Mouse (Mus musculus): Measurements from ENCODE around the gene Gm6657.

DNA sequence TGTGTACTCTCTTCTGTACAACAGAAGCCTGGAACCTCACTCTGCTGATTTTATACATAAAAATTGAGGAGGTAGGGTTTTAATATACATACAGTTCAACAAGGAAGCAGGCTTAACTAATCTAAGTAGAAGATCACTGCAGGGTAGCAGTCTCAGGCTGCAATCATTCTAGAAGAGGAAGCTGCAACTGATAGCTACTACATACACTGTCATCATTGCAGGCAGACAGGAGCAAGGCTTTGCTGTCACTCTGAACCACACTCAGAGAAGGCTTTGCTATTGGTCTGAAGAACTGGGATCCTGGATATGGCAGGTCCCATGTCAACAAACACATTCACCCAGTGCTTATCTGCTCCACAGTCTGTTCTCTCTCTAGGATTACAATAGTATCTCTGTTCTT is 23.9 kb upstream of the Gm6657 start:
- no peak for TF ChIP-seq CTCF (IDR thresholded peaks at IDR 0.05; ENCODE audit: control insufficient read depth, insufficient read depth, insufficient replicate concordance, low read depth, low read length)
- no peak for TF ChIP-seq POLR2A (IDR thresholded peaks at IDR 0.05; ENCODE audit: control insufficient read depth, low read depth, low read length)

Measured in testis, adult 2 months (tissue).